Mouse (Mus musculus) erythroblast, adult 5-6 weeks (primary cell): ENCODE measurements around the gene Hpca. TPM values are rescaled to one million over a fixed set of nuclear protein-coding genes. Genes with fewer than 3 reads are reported as not detected.
A peak's percentile ranks its signal among the peaks of the same experiment; 100 is the strongest.

Experiments
- ATAC-seq: replicated peaks from 2 replicates; pipeline ENCODE4 v1.8.0; 2016; ENCODE audit warnings: moderate number of reproducible peaks, mild to moderate bottlenecking, moderate TSS enrichment, inconsistent platforms; ENCODE audit not compliant: poor library complexity, low FRiP score, severe bottlenecking
- total RNA-seq, 2 experiments: library from RNA; stranded (forward) in 1 of 2; stranded (reverse) in 1 of 2; fragments of 150-400 nt in 1 of 2; fragments of 200-764, 138-1000 nt in 1 of 2; gene quantifications; 2 replicates each; pipeline versions ENCODE4 v1.2.3 to v1.2.4; 2015 to 2017; ENCODE audit warnings: low replicate concordance in 2 of 2

Gene Hpca
- total RNA-seq (2015; ENCODE audit: low replicate concordance) = not detected in 2 replicates
- total RNA-seq (2017; ENCODE audit: low replicate concordance) = not detected in 2 replicates

GRCm38 (mm10) chr4:129121569-129122086 is at the start of gene Hpca:
Gene Hpca, minus strand, starts transcription at chr4:129122036.
- ATAC-seq = no peak

GRCm38 (mm10) chr4:129161581-129162255 is 39.9 kb upstream of the Hpca start:
- ATAC-seq = no peak

GRCm38 (mm10) chr4:129161076-129161475 is 39.2 kb upstream of the Hpca start:
- no peak for ATAC-seq

GRCm38 (mm10) chr4:129158549-129158948 is 36.7 kb upstream of the Hpca start:
- peak; percentile 89 for ATAC-seq

- no peak for ATAC-seq
Observed at GRCm38 (mm10) chr4:129157541-129157940, 35.7 kb upstream of the Hpca start.

GRCm38 (mm10) chr4:129151276-129151811 is 29.5 kb upstream of the Hpca start:
- no peak for ATAC-seq

- no peak for ATAC-seq
Observed at GRCm38 (mm10) chr4:129149321-129149720, 27.5 kb upstream of the Hpca start.

GRCm38 (mm10) chr4:129147552-129148103 is 25.8 kb upstream of the Hpca start:
- ATAC-seq = no peak

- no peak for ATAC-seq
Observed at GRCm38 (mm10) chr4:129146392-129146791, 24.6 kb upstream of the Hpca start.

- ATAC-seq = no peak
Observed at GRCm38 (mm10) chr4:129145943-129146342, 24.1 kb upstream of the Hpca start.

GRCm38 (mm10) chr4:129145411-129145810 is 23.6 kb upstream of the Hpca start:
- ATAC-seq = no peak

- no peak for ATAC-seq
Observed at GRCm38 (mm10) chr4:129144401-129145367, 22.8 kb upstream of the Hpca start.

GRCm38 (mm10) chr4:129143509-129143908 is 21.7 kb upstream of the Hpca start:
- ATAC-seq = no peak

- ATAC-seq = no peak
Observed at GRCm38 (mm10) chr4:129142439-129143045, 20.7 kb upstream of the Hpca start.

- no peak for ATAC-seq
Observed at GRCm38 (mm10) chr4:129141560-129142438, 20.0 kb upstream of the Hpca start.

GRCm38 (mm10) chr4:129140808-129141207 is 19.0 kb upstream of the Hpca start:
- ATAC-seq = no peak

GRCm38 (mm10) chr4:129139642-129140041 is 17.8 kb upstream of the Hpca start:
- peak; percentile 91 for ATAC-seq
